Mouse (Mus musculus) heart, embryonic 16.5 days (tissue): ENCODE results near the gene Mbnl1. TPM values are rescaled to one million over a fixed set of nuclear protein-coding genes. Genes with fewer than 3 reads are reported as not detected.

ENCODE experiments used
- ATAC-seq: fragments of 200-750 bp; cut with Nextera tagmentation; replicated peaks from 2 replicates; pipeline ENCODE4 v1.8.0; 2017; ENCODE audit warnings: moderate number of reproducible peaks; ENCODE audit not compliant: insufficient read depth, low FRiP score; ENCODE audit errors: extremely low read depth
- H3K27ac ChIP-seq: fragments of 300-500 bp; sonication (generic); 2 replicates; pipeline ENCODE4 v1.5.1; 2014; ENCODE audit warnings: mild to moderate bottlenecking, low read length, control low read depth, moderate library complexity
- H3K27me3 ChIP-seq: fragments of 300-500 bp; sonication (generic); 2 replicates; pipeline ENCODE4 v1.6.1; 2014; ENCODE audit warnings: low read length, mixed read lengths; ENCODE audit not compliant: control insufficient read depth, insufficient read depth
- H3K36me3 ChIP-seq: fragments of 300-500 bp; sonication (generic); 2 replicates; pipeline ENCODE4 v1.6.1; 2014; ENCODE audit not compliant: control insufficient read depth, insufficient read depth
- H3K4me1 ChIP-seq: fragments of 300-500 bp; sonication (generic); 2 replicates; pipeline ENCODE4 v1.6.1; 2014; ENCODE audit warnings: low read length, mixed read lengths; ENCODE audit not compliant: control insufficient read depth, insufficient read depth
- H3K4me2 ChIP-seq: fragments of 300-500 bp; sonication (generic); 2 replicates; pipeline ENCODE4 v1.6.1; 2014; ENCODE audit warnings: low read depth, mild to moderate bottlenecking, control low read depth, low read length
- H3K4me3 ChIP-seq: fragments of 300-500 bp; sonication (generic); 2 replicates; pipeline ENCODE4 v1.5.1; 2014; ENCODE audit warnings: mild to moderate bottlenecking, control low read depth, low read length
- H3K9ac ChIP-seq: fragments of 300-500 bp; sonication (generic); 2 replicates; pipeline ENCODE4 v1.6.1; 2014; ENCODE audit warnings: low read length, control low read depth
- H3K9me3 ChIP-seq: fragments of 300-500 bp; sonication (generic); replicated peaks from 2 replicates; pipeline ENCODE4 v1.6.1; 2016; ENCODE audit warnings: low read length; ENCODE audit not compliant: control insufficient read depth
- WGBS: fragments of 180-500 bp; shearing (Covaris S2); extraction: QIAGEN DNeasy Blood & Tissue Kit; methylation state at CpG from one replicate; pipeline ENCODE4 v1.1.7; 2014; 5-methylcytosine and 5-hydroxymethylcytosine counted together
- polyA plus RNA-seq: library from polyadenylated mRNA; unstranded; fragments of >200 nt; fragmentation: Nextera tagmentation; extraction: Ambion mirVana; gene quantifications from 2 replicates; pipeline ENCODE4 v1.2.1, GENCODE M21; 2015

Mbnl1 gene
- polyA plus RNA-seq, 1 experiment from 2014 or later, result 92.8 TPM

GRCm38 (mm10) chr3:60614516-60614915, 141.9 kb downstream of the Mbnl1 start:
- Histone ChIP-seq H3K9ac (no peak overlapping the region), H3K27ac (no peak overlapping the region), H3K4me1 (peaks cover 9% of the 10 kb centered on the region; the same call in 1 of the 2 replicates), H3K4me2 (no peak overlapping the region), H3K36me3 (peaks cover 20% of the 10 kb centered on the region), H3K27me3 (no peaks in the 10 kb centered on the region), H3K4me3 (no peak overlapping the region), H3K9me3 (no peaks in the 10 kb centered on the region)
- ATAC-seq, result no peak
- WGBS, result 91% methylated on average over 7 of the region's 7 CpGs

GRCm38 (mm10) chr3:60615057-60615606, 142.5 kb downstream of the Mbnl1 start:
- ATAC-seq, result peak; percentile 63; the same call in 1 of the 2 replicates
- Histone ChIP-seq H3K9ac (no peak overlapping the region), H3K36me3 (peaks cover 21% of the 10 kb centered on the region), H3K27ac (no peak overlapping the region), H3K4me1 (peaks cover 9% of the 10 kb centered on the region; the same call in 1 of the 2 replicates), H3K9me3 (no peaks in the 10 kb centered on the region), H3K4me2 (no peak overlapping the region), H3K4me3 (no peak overlapping the region), H3K27me3 (no peaks in the 10 kb centered on the region)
- 64% methylated on average over 11 of the region's 11 CpGs for WGBS

- 65% methylated on average over 7 of the region's 7 CpGs for WGBS
- no peak overlapping the region for H3K27ac ChIP-seq
These were observed 143.0 kb downstream of the Mbnl1 start for GRCm38 (mm10) chr3:60615615-60616014.

DNA sequence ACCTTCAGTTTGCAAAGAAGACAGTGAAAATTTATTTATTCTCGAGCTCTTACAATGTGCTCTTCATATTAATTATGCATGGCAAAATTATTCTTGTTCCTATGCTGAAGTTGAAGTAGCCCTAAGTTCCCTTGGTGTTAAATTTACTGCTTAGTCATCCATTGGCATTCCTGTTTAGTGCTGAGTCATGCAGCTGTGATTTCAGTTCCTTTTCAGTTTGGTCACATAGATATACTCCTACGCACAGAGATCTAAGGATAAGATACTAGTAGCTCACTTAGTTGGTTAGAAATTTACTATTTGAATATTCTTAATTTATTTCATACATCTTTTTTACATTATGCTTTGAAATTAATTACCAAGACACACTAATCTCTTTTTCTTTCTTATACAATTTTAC, 143.5 kb downstream of the Mbnl1 start:
- Histone ChIP-seq H3K9me3 (no peaks in the 10 kb centered on the region), H3K27me3 (no peaks in the 10 kb centered on the region), H3K36me3 (peaks cover 21% of the 10 kb centered on the region), H3K4me2 (no peak overlapping the region), H3K9ac (no peak overlapping the region), H3K4me1 (peaks cover 9% of the 10 kb centered on the region; the same call in 1 of the 2 replicates), H3K4me3 (no peak overlapping the region), H3K27ac (no peak overlapping the region)
- ATAC-seq, result no peak
- WGBS, result 77% methylated on average over 2 of the region's 2 CpGs

More at GRCm38 (mm10) chr3:60615615-60616014, 143.0 kb downstream of the Mbnl1 start:
- no peak overlapping the region for H3K4me3 ChIP-seq
- no peak for ATAC-seq
- H3K27me3 ChIP-seq, result no peaks in the 10 kb centered on the region
- H3K4me2 ChIP-seq, result no peak overlapping the region
- no peaks in the 10 kb centered on the region for H3K9me3 ChIP-seq
- no peak overlapping the region for H3K9ac ChIP-seq
- peaks cover 21% of the 10 kb centered on the region for H3K36me3 ChIP-seq
- H3K4me1 ChIP-seq, result peaks cover 6% of the 10 kb centered on the region; the same call in 1 of the 2 replicates

DNA sequence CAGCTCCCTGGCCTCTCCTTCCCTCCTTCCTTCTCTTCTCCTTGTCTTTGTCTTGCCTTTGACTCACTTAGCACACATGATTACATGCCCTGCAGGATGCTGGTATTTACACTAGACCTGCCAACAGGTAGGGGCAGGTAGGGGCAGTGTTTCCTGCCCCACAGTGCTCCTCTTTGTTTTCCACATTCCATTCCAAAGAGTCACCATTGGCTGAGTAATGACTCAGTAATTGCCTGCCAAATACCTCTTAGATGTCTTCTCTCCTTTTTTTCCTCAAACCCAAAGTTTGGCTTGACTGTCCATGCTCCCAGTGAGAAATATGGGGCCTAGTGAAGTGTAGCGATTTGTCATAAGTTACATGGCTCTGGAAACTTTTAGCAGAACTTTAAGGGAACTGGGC, 145.0 kb downstream of the Mbnl1 start:
- ATAC-seq, result no peak
- Histone ChIP-seq H3K9me3 (no peaks in the 10 kb centered on the region), H3K4me3 (no peak overlapping the region), H3K36me3 (peaks cover 21% of the 10 kb centered on the region), H3K27me3 (no peaks in the 10 kb centered on the region), H3K27ac (no peak overlapping the region), H3K4me1 (peaks cover 9% of the 10 kb centered on the region; the same call in 1 of the 2 replicates), H3K9ac (no peak overlapping the region), H3K4me2 (no peak overlapping the region)
- WGBS, result 91% methylated on average over 1 of the region's 1 CpGs

GRCm38 (mm10) chr3:60620236-60620635, 147.6 kb downstream of the Mbnl1 start:
- Histone ChIP-seq H3K9me3 (no peaks in the 10 kb centered on the region), H3K27me3 (no peaks in the 10 kb centered on the region), H3K27ac (no peak overlapping the region), H3K4me2 (no peak overlapping the region), H3K4me3 (no peak overlapping the region), H3K9ac (no peak overlapping the region), H3K36me3 (peaks cover 17% of the 10 kb centered on the region), H3K4me1 (peaks cover 6% of the 10 kb centered on the region; the same call in 1 of the 2 replicates)
- 71% methylated on average over 2 of the region's 2 CpGs for WGBS
- no peak for ATAC-seq

DNA sequence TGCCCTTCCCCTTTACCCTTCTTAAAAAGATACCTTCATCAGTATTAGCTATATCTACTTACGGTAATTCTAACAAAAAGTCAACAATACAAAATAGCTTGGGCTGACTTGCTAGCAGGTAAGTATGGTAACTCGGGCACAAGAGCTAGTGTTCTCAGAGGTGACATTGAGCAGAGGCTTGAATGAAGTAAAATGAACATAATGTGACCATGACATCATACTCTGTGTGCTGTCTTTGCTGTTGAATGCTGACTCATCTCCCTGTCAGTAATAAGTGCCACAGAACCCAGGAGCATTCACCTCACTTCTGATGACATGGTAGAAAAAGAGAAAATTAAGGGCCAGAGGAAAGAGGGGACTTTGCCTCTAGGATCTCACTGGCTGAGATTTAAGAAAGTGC, 158.6 kb downstream of the Mbnl1 start:
- H3K36me3 ChIP-seq, result peaks cover 5% of the 10 kb centered on the region; the same call in 1 of the 2 replicates
- no peak overlapping the region for H3K4me3 ChIP-seq
- no peaks in the 10 kb centered on the region for H3K27me3 ChIP-seq
- H3K9me3 ChIP-seq, result no peaks in the 10 kb centered on the region
- WGBS, result 75% methylated on average over 2 of the region's 2 CpGs
- no peak; the same call in 1 of the 2 replicates for ATAC-seq
- no peak overlapping the region for H3K27ac ChIP-seq
- H3K4me1 ChIP-seq, result no peaks in the 10 kb centered on the region
- H3K9ac ChIP-seq, result no peak overlapping the region
- no peak overlapping the region for H3K4me2 ChIP-seq

- no peak overlapping the region for H3K4me2 ChIP-seq
- H3K27me3 ChIP-seq, result no peaks in the 10 kb centered on the region
- no peak overlapping the region for H3K27ac ChIP-seq
- H3K36me3 ChIP-seq, result no peaks in the 10 kb centered on the region
- H3K4me3 ChIP-seq, result no peak overlapping the region
- WGBS, result 86% methylated on average over 5 of the region's 5 CpGs
- no peak overlapping the region for H3K9ac ChIP-seq
- no peaks in the 10 kb centered on the region for H3K4me1 ChIP-seq
- ATAC-seq, result no peak
- no peaks in the 10 kb centered on the region for H3K9me3 ChIP-seq
These were observed 159.1 kb downstream of the Mbnl1 start for GRCm38 (mm10) chr3:60631754-60632153.

DNA sequence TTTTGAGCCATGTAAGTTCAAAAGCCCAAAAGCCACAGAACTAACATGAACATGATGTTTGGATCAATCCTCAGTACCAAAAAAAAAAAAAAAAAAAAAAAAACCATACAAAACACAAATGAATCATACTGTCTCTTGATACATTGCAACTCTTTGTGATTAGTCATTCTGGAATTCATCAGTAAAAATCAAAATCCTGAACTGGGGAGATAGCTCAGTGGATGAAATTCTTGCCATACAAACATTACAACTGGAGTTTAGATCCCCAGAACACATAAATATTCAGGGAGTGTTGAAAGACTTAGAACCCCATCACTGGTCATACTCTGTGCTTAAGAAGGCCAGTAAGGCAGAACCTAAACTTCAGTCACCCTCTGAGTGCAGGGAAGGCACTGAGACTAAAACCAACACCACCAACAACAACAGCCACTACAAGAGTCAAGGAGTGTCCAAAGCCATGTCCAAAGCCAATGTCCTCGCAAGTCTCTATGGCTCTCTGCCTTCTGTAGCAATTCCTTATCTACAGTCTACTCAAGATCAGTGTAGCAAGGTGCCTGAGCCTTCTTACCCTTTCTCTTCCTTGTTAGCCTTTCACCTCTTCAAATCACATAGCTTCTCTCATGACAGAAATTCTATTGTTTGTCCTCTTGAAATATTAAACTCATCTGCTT, 160.3 kb downstream of the Mbnl1 start:
- no peak for ATAC-seq
- H3K9ac ChIP-seq, result no peak overlapping the region
- no peaks in the 10 kb centered on the region for H3K4me1 ChIP-seq
- H3K9me3 ChIP-seq, result no peaks in the 10 kb centered on the region
- H3K27me3 ChIP-seq, result no peaks in the 10 kb centered on the region
- WGBS, result 90% methylated on average over 1 of the region's 1 CpGs
- H3K36me3 ChIP-seq, result no peaks in the 10 kb centered on the region
- H3K4me2 ChIP-seq, result no peak overlapping the region
- no peak overlapping the region for H3K27ac ChIP-seq
- H3K4me3 ChIP-seq, result no peak overlapping the region
